Mouse (Mus musculus): Measurements from ENCODE around the gene Dmrta2.

Gene Dmrta2

GRCm38 (mm10) chr4:110028461-110029188 lies 50.8 kb downstream of the Dmrta2 start:
- DNase-seq: no peak

- DNase-seq: no peak
Measured at GRCm38 (mm10) chr4:110029446-110029845, 51.6 kb downstream of the Dmrta2 start.
